Mouse (Mus musculus) megakaryocyte, embryonic 14.5 days (primary cell): ENCODE measurements around the gene Kif5a.

Experiments
- FLI1 ChIP-seq: IDR thresholded peaks from 2 replicates; pipeline ENCODE4 v1.6.1; 2012; ENCODE audit warnings: low read length, inconsistent platforms, mixed read lengths
- GATA1 ChIP-seq: IDR thresholded peaks from 3 replicates; pipeline ENCODE4 v1.6.1; 2012; ENCODE audit warnings: mixed read lengths, low read length, inconsistent platforms, borderline replicate concordance

DNA sequence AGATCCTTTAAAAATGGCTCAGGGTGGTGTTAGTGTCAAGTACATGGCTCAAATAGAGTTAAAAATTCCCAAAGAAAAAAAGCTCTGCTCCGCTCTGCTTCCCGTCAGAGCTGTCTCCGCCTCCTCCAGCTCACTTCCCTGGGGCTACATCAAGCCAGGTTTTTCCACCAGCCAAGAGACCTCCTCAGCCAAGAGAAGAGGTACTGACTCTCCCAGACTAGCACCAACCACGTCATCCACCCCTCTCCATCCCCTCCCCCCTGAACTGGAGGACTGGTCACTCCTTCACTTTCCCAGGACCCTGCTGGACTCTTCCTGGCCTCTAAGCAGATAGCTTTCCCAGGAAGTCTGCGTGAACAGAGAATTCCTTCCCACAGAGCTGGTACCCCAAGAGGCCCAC lies 66.8 kb downstream of the Kif5a start:
- TF ChIP-seq GATA1 (no peak), FLI1 (no peak)
